Mouse (Mus musculus): ENCODE results near the gene Nicn1. TPM values are rescaled to one million over a fixed set of nuclear protein-coding genes. Genes with fewer than 3 reads are reported as not detected.
"Not testable (repeated sequence)": the region's sequence is repeated elsewhere in the genome, so short reads cannot be mapped to it uniquely, and the experiment has no call there.

Gene Nicn1
- total and polyA plus RNA-seq, 3 experiments = 7.4 to 12.9 (median 9.7) TPM

GRCm38 (mm10) chr9:108287526-108288238 is 2.5 kb upstream of the Nicn1 start:
- H3K27ac ChIP-seq (ENCODE audit: insufficient read depth, low read depth); H3K79me2 ChIP-seq (replicated peaks; ENCODE audit: control insufficient read depth, extremely low read depth, insufficient read depth, poor library complexity, severe bottlenecking); H3K4me3 ChIP-seq (replicated peaks in 1 of 3; ENCODE audit: low read depth in 2 of 3, low read length in 2 of 3, poor library complexity in 1 of 3); H3K9me3 ChIP-seq (replicated peaks; ENCODE audit: low read length); DNase-seq (ENCODE audit: extremely low read depth); H3K27me3 ChIP-seq (replicated peaks); H3K4me2 ChIP-seq (ENCODE audit: insufficient read depth, low read depth, poor library complexity, severe bottlenecking); H3K36me3 ChIP-seq (replicated peaks in 1 of 2; ENCODE audit: control insufficient read depth in 1 of 2, insufficient read depth in 1 of 2, low read length in 1 of 2); dilution Hi-C loops (cut with MboI; ENCODE audit: extremely low pct_ligation_motif_present, extremely low pct_unique_long_range_greater_than_20kb, low sequenced_read_pairs); H3K9ac ChIP-seq (ENCODE audit: insufficient read depth, low read depth): not testable (repeated sequence)
- 0 out of 2 replicates have a peak, but pooled peaks have one; percentile 43 for TF ChIP-seq TBP (conservative IDR thresholded peaks at IDR 0.05; ENCODE audit: low read depth, low read length)
- peaks cover 4 to 11% of the 10 kb centered on the region in 2 experiments; a peak in 3 of 4 replicates for H3K4me1 ChIP-seq (ENCODE audit: control insufficient read depth in 1 of 2, insufficient read depth in 2 of 2)
- in situ Hi-C loops (cut with MboI; ENCODE audit: low pct_ligation_motif_present, low pct_unique_long_range_greater_than_20kb, low sequenced_read_pairs) = loop anchor here (10.0 kb wide), 1 partner anchor 183 kb away; no protein-coding TSS in a partner anchor

GRCm38 (mm10) chr9:108289347-108289746 is 882 bp upstream of the Nicn1 start:
- in situ Hi-C loops (cut with MboI; ENCODE audit: low pct_ligation_motif_present, low pct_unique_long_range_greater_than_20kb, low sequenced_read_pairs) = loop anchor here (10.0 kb wide), 1 partner anchor 185 kb away; no protein-coding TSS in a partner anchor
- Histone ChIP-seq H3K79me2 (replicated peaks; ENCODE audit: control insufficient read depth, extremely low read depth, insufficient read depth, poor library complexity, severe bottlenecking) (no peaks in the 10 kb centered on the region), H3K36me3 (replicated peaks in 1 of 2; ENCODE audit: control insufficient read depth in 1 of 2, insufficient read depth in 1 of 2, low read length in 1 of 2) (peaks cover 0 to 11% of the 10 kb centered on the region in 2 experiments), H3K27ac (ENCODE audit: insufficient read depth, low read depth) (no peak overlapping the region), H3K4me1 (ENCODE audit: control insufficient read depth in 1 of 2, insufficient read depth in 2 of 2) (peaks cover 4 to 11% of the 10 kb centered on the region in 2 experiments; a peak in 3 of 4 replicates), H3K9me3 (replicated peaks; ENCODE audit: low read length) (no peaks in the 10 kb centered on the region), H3K4me2 (ENCODE audit: insufficient read depth, low read depth, poor library complexity, severe bottlenecking) (no peak overlapping the region), H3K27me3 (replicated peaks) (no peaks in the 10 kb centered on the region), H3K9ac (ENCODE audit: insufficient read depth, low read depth) (peak overlapping the region; percentile 82; the same call in 1 of the 2 replicates), H3K4me3 (replicated peaks in 1 of 3; ENCODE audit: low read depth in 2 of 3, low read length in 2 of 3, poor library complexity in 1 of 3) (peak overlapping the region in 1 of 3 experiments; percentile 77)
- DNase-seq (ENCODE audit: extremely low read depth) = no peak
- dilution Hi-C loops (cut with MboI; ENCODE audit: extremely low pct_ligation_motif_present, extremely low pct_unique_long_range_greater_than_20kb, low sequenced_read_pairs) = no loop called here
- TF ChIP-seq ZNF384 (IDR thresholded peaks at IDR 0.05; ENCODE audit: low read depth, low read length) = peak; percentile 67
- TF ChIP-seq ZC3H11A (IDR thresholded peaks at IDR 0.05; ENCODE audit: low read depth, low read length) = no peak

DNA sequence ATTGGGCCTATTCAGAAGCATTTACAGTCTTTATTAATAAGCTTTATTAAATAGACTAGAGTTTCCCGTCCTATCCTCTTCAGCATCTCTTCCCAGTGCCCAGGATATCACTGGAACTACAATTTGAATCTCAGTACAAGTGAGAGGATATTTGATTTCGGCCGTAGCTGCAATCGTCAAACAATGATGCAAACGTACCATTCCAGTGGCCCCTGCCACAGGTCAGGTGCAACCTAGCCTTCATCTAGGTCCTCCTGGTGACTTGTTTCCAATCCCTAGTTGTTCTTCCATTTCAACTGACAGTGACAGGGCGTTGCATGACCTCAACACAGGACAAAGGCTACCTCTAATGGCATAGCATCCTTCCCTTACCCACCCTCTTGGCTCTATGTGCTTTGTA is 544 bp downstream of the Nicn1 start:
- Histone ChIP-seq H3K9me3 (replicated peaks; ENCODE audit: low read length) (no peaks in the 10 kb centered on the region), H3K4me1 (ENCODE audit: control insufficient read depth in 1 of 2, insufficient read depth in 2 of 2) (peaks cover 4 to 11% of the 10 kb centered on the region in 2 experiments; a peak in 3 of 4 replicates), H3K36me3 (replicated peaks in 1 of 2; ENCODE audit: control insufficient read depth in 1 of 2, insufficient read depth in 1 of 2, low read length in 1 of 2) (peaks cover 4 to 23% of the 10 kb centered on the region in 2 experiments), H3K4me2 (ENCODE audit: insufficient read depth, low read depth, poor library complexity, severe bottlenecking) (peak overlapping the region; percentile 57), H3K4me3 (replicated peaks in 1 of 3; ENCODE audit: low read depth in 2 of 3, low read length in 2 of 3, poor library complexity in 1 of 3) (peak overlapping the region; percentile 70 to 82 (median 71)), H3K27me3 (replicated peaks) (no peaks in the 10 kb centered on the region), H3K27ac (ENCODE audit: insufficient read depth, low read depth) (no peak overlapping the region), H3K9ac (ENCODE audit: insufficient read depth, low read depth) (peak overlapping the region; percentile 65), H3K79me2 (replicated peaks; ENCODE audit: control insufficient read depth, extremely low read depth, insufficient read depth, poor library complexity, severe bottlenecking) (no peaks in the 10 kb centered on the region)
- dilution Hi-C loops (cut with MboI; ENCODE audit: extremely low pct_ligation_motif_present, extremely low pct_unique_long_range_greater_than_20kb, low sequenced_read_pairs) = no loop called here
- in situ Hi-C loops (cut with MboI; ENCODE audit: low pct_ligation_motif_present, low pct_unique_long_range_greater_than_20kb, low sequenced_read_pairs) = no loop called here
- DNase-seq (ENCODE audit: extremely low read depth) = no peak
- TF ChIP-seq ZKSCAN1 (IDR thresholded peaks at IDR 0.05; ENCODE audit: borderline replicate concordance, low read depth, low read length) (no peak), IRF4 (IDR thresholded peaks at IDR 0.05; ENCODE audit: low read depth, low read length) (no peak), CHD1 (IDR thresholded peaks at IDR 0.05; ENCODE audit: low read depth, low read length) (no peak), USF2 (conservative IDR thresholded peaks at IDR 0.05; ENCODE audit: low read depth, low read length) (no peak), TCF12 (IDR thresholded peaks at IDR 0.05; ENCODE audit: low read depth, low read length) (no peak), ZMIZ1 (IDR thresholded peaks at IDR 0.05; ENCODE audit: low read depth, low read length) (no peak), KAT2A (IDR thresholded peaks at IDR 0.05; ENCODE audit: insufficient replicate concordance, low read length) (no peak), BHLHE40 (IDR thresholded peaks at IDR 0.05; ENCODE audit: low read depth, low read length) (no peak), MAX (IDR thresholded peaks at IDR 0.05; ENCODE audit: low read length) (no peak)

All from CH12.LX (cell line).